Mouse (Mus musculus) midbrain, embryonic 12.5 days (tissue): ENCODE results near the gene Slc25a3. TPM values are rescaled to one million over a fixed set of nuclear protein-coding genes. Genes with fewer than 3 reads are reported as not detected.
A peak's percentile ranks its signal among the peaks of the same experiment; 100 is the strongest.

ENCODE experiments used
- ATAC-seq: fragments of 200-750 bp; cut with Nextera tagmentation; 2 replicates; pipeline ENCODE4 v1.8.0; 2017; ENCODE audit warnings: low read depth, moderate TSS enrichment, moderate library complexity; ENCODE audit not compliant: low FRiP score
- H3K27ac ChIP-seq: fragments of 300-500 bp; sonication (generic); replicated peaks from 2 replicates; pipeline ENCODE4 v1.5.1; 2016; ENCODE audit warnings: mild to moderate bottlenecking
- H3K27me3 ChIP-seq: fragments of 300-500 bp; sonication (generic); 2 replicates; pipeline ENCODE4 v1.6.1; 2016; ENCODE audit warnings: mild to moderate bottlenecking
- H3K36me3 ChIP-seq: fragments of 300-500 bp; sonication (generic); 2 replicates; pipeline ENCODE4 v1.6.1; 2016
- H3K4me1 ChIP-seq: fragments of 300-500 bp; sonication (generic); 2 replicates; pipeline ENCODE4 v1.6.1; 2016
- H3K4me2 ChIP-seq: fragments of 300-500 bp; sonication (generic); replicated peaks from 2 replicates; pipeline ENCODE4 v1.6.1; 2016; ENCODE audit warnings: mild to moderate bottlenecking, moderate library complexity
- H3K4me3 ChIP-seq: fragments of 300-500 bp; sonication (generic); 2 replicates; pipeline ENCODE4 v1.5.1; 2016; ENCODE audit warnings: mild to moderate bottlenecking
- H3K9ac ChIP-seq: fragments of 300-500 bp; sonication (generic); replicated peaks from 2 replicates; pipeline ENCODE4 v1.6.1; 2016; ENCODE audit warnings: mild to moderate bottlenecking, moderate library complexity
- H3K9me3 ChIP-seq: fragments of 300-500 bp; sonication (generic); 2 replicates; pipeline ENCODE4 v1.6.1; 2016; ENCODE audit warnings: mild to moderate bottlenecking
- WGBS: fragments of 180-500 bp; shearing (Covaris S2); methylation state at CpG from one replicate; pipeline ENCODE4 v1.1.7; 2016; 5-methylcytosine and 5-hydroxymethylcytosine counted together
- polyA plus RNA-seq: library from polyadenylated mRNA; unstranded; fragments of >200 nt; fragmentation: Nextera tagmentation; extraction: Ambion mirVana; gene quantifications from 2 replicates; pipeline ENCODE4 v1.2.1, GENCODE M21; 2016

Gene Slc25a3
- polyA plus RNA-seq, 1 experiment from 2014 or later: 374 TPM

- 82% methylated on average over 3 of the region's 3 CpGs for WGBS
- Histone ChIP-seq H3K9me3 (no peaks in the 10 kb centered on the region), H3K27ac (no peak overlapping the region), H3K27me3 (no peaks in the 10 kb centered on the region), H3K4me3 (no peak overlapping the region), H3K4me2 (no peak overlapping the region), H3K36me3 (peaks cover 11% of the 10 kb centered on the region; the same call in 1 of the 2 replicates), H3K9ac (no peak overlapping the region), H3K4me1 (no peaks in the 10 kb centered on the region)
- ATAC-seq: no peak
These were observed 17.9 kb downstream of the Slc25a3 start for GRCm38 (mm10) chr10:91105981-91106380.

GRCm38 (mm10) chr10:91102799-91103590, 20.9 kb downstream of the Slc25a3 start:
- no peak for ATAC-seq
- Histone ChIP-seq H3K36me3 (peaks cover 11% of the 10 kb centered on the region; the same call in 1 of the 2 replicates), H3K4me3 (no peak overlapping the region), H3K9ac (no peak overlapping the region), H3K4me2 (no peak overlapping the region), H3K27me3 (no peaks in the 10 kb centered on the region), H3K4me1 (no peaks in the 10 kb centered on the region), H3K9me3 (no peaks in the 10 kb centered on the region), H3K27ac (no peak overlapping the region)
- WGBS: 91% methylated on average over 14 of the region's 14 CpGs

DNA sequence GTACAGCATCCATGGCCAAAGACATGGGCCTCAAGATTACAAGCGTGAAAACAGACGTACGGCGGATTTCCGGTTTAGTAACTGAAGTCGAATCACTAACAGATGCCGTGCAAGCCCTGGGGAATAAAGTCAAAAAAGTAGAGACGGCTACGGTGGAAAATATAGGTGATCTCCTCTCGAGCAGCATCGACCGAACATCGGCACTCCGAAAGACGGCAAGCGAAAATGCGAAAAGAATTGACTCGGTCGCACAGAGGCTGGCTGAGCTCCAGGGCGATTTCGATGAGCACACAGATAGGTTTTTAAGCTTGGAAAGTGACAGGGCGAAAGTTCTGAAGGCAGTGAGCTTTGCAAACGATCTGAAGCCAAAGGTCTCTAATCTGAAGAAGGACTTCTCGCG, 21.9 kb downstream of the Slc25a3 start:
- Histone ChIP-seq H3K27ac (no peak overlapping the region), H3K36me3 (peaks cover 11% of the 10 kb centered on the region; the same call in 1 of the 2 replicates), H3K9me3 (no peaks in the 10 kb centered on the region), H3K4me3 (no peak overlapping the region), H3K9ac (no peak overlapping the region), H3K4me1 (no peaks in the 10 kb centered on the region), H3K4me2 (no peak overlapping the region), H3K27me3 (no peaks in the 10 kb centered on the region)
- ATAC-seq: no peak
- 96% methylated on average over 25 of the region's 25 CpGs for WGBS

DNA sequence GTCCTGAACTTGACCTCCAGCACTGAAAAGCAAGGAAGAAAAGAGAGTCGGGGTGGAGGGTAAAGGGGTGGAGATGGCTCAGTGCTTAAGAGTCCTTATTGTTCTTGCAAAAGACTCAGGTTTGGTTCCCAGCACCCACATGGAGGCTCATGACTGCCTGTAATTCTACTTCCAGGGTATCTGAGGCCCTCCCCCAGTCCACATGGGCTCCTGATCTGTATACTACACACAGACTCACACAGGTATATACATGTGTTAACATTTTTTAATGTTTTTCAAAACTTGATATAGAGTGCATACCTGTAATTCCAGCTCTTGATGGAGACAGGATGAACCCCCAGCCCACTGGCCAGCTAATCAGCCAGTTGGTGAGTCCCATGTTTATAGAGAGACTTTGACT, 23.8 kb downstream of the Slc25a3 start:
- peaks cover 11% of the 10 kb centered on the region; the same call in 1 of the 2 replicates for H3K36me3 ChIP-seq
- no peaks in the 10 kb centered on the region for H3K27me3 ChIP-seq
- no peak overlapping the region for H3K4me2 ChIP-seq
- 58% methylated on average over 1 of the region's 1 CpGs for WGBS
- no peaks in the 10 kb centered on the region for H3K9me3 ChIP-seq
- no peak overlapping the region for H3K27ac ChIP-seq
- no peaks in the 10 kb centered on the region for H3K4me1 ChIP-seq
- no peak overlapping the region for H3K9ac ChIP-seq
- no peak overlapping the region for H3K4me3 ChIP-seq
- no peak for ATAC-seq

GRCm38 (mm10) chr10:91098056-91098455, 25.8 kb downstream of the Slc25a3 start:
- H3K9me3 ChIP-seq: no peaks in the 10 kb centered on the region
- WGBS: 94% methylated on average over 8 of the region's 8 CpGs
- H3K27me3 ChIP-seq: no peaks in the 10 kb centered on the region
- no peak overlapping the region for H3K4me3 ChIP-seq
- no peaks in the 10 kb centered on the region for H3K4me1 ChIP-seq
- no peak overlapping the region for H3K4me2 ChIP-seq
- H3K36me3 ChIP-seq: peaks cover 20% of the 10 kb centered on the region
- H3K27ac ChIP-seq: no peak overlapping the region
- no peak for ATAC-seq
- no peak overlapping the region for H3K9ac ChIP-seq

DNA sequence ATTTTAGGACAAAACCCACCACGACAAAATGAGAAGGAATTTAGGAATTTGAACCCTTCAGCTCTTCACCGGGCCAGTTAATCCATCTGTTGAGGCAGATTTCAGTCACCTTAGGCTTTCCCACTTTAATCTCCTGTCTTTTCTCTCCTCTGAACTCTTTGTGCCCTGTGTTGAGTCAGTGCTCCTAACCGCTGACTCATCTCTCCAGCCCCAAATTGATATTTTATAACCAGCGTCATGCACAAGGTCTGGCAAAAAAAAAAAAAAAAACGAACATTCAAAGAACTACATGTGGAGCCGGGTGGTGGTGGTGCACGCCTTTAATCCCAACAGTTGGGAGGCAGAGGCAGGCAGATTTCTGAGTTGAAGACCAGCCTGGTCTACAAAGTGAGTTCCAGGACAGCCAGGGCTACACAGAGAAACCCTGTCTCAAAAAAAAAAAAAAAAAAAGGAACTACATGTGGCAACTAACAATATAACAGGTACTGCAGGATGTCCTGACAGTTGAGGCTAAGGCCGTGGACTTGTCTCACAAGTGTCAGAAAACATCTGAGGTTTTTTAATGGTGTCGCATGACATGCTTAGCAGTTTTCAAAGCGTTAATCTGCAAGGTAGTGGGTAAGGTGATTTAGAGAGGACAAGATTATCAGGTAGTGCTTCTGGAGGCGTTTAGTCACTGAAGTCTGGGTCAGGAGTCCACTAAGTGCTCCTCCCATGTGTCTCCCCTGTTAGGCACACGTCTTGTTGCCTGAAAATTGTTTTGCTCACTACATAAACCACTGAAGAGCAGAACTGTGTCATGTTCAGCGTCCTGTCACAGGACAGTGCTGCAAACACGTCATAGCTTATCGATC, 29.4 kb downstream of the Slc25a3 start:
- no peaks in the 10 kb centered on the region for H3K9me3 ChIP-seq
- H3K27me3 ChIP-seq: no peaks in the 10 kb centered on the region
- no peak overlapping the region for H3K4me3 ChIP-seq
- WGBS: 89% methylated on average over 15 of the region's 15 CpGs
- H3K4me2 ChIP-seq: no peak overlapping the region
- H3K4me1 ChIP-seq: no peaks in the 10 kb centered on the region
- no peak overlapping the region for H3K9ac ChIP-seq
- peaks cover 10% of the 10 kb centered on the region for H3K36me3 ChIP-seq
- no peak for ATAC-seq
- no peak overlapping the region for H3K27ac ChIP-seq

- peaks cover 10% of the 10 kb centered on the region for H3K36me3 ChIP-seq
- ATAC-seq: no peak
- no peak overlapping the region for H3K27ac ChIP-seq
- no peak overlapping the region for H3K4me3 ChIP-seq
- H3K4me1 ChIP-seq: no peaks in the 10 kb centered on the region
- no peaks in the 10 kb centered on the region for H3K27me3 ChIP-seq
- no peak overlapping the region for H3K4me2 ChIP-seq
- no peak overlapping the region for H3K9ac ChIP-seq
- no peaks in the 10 kb centered on the region for H3K9me3 ChIP-seq
- WGBS: 91% methylated on average over 4 of the region's 4 CpGs
These were observed 31.0 kb downstream of the Slc25a3 start for GRCm38 (mm10) chr10:91092812-91093211.

GRCm38 (mm10) chr10:91083393-91083927, 40.4 kb downstream of the Slc25a3 start:
- H3K4me3 ChIP-seq: peak overlapping the region; percentile 87
- peak overlapping the region; percentile 84 for H3K9ac ChIP-seq
- H3K36me3 ChIP-seq: peaks cover 7% of the 10 kb centered on the region; the same call in 1 of the 2 replicates
- peaks cover 3% of the 10 kb centered on the region; the same call in 1 of the 2 replicates for H3K4me1 ChIP-seq
- H3K27ac ChIP-seq: peak overlapping the region; percentile 73
- peak overlapping the region; percentile 70 for H3K4me2 ChIP-seq
- H3K27me3 ChIP-seq: no peaks in the 10 kb centered on the region
- no peaks in the 10 kb centered on the region for H3K9me3 ChIP-seq
- 53% methylated on average over 12 of the region's 12 CpGs for WGBS
- ATAC-seq: no peak

DNA sequence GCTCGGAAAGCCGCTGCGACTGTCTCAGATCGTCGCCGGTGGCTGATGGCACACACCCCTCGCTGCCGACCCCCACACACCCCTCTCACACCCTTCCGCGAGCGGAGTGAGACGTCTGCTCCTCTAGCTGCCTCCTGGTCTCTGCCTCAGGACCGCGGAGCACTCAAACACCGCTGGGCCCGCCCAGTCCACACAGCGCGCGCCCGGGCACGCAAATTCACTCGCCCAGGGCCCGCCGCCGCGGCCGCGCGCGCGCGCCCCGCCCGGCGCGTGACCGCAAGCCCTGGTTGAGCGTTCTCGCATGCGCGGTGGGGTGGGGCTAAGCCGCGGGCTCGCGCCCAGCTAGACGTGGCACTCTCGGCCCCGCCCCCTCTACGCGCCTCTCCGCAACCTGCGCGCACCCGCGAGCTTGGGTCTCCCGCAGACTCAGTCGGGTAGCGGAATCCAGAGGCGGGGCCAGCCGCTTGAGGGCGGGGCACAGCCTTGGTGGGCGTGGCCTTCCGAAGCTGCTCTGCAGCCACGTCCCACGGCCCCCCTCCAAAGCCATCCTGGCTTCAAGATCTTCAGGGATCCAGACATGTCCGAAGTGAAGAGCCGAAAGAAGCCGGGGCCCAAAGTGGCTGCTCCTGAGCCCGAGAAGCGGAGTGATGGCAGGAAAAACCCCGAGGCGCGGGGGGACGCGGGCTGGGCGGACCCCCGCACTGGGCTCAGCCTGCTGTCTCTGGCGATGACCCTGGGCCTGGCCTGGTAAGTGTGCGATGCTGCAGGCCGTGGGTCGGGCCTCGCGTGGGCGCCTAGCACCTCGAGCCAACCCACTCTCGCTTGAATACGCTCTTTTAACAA, 41.1 kb downstream of the Slc25a3 start, which contains the start of the genes Apaf1 and Ikbip:
TSS of gene Apaf1 (minus strand) at position 221 of the 843 bp plus-strand sequence.
TSS of gene Ikbip (plus strand) at position 391 of the 843 bp plus-strand sequence.
- peaks cover 8% of the 10 kb centered on the region; the same call in 1 of the 2 replicates for H3K36me3 ChIP-seq
- peak within 1 kb of the TSS; percentile 84 for H3K9ac ChIP-seq
- under 1% methylated on average over 68 of the region's 87 CpGs for WGBS
- ATAC-seq: peak; percentile 97
- peak within 1 kb of the TSS; percentile 70 for H3K4me2 ChIP-seq
- peaks cover 3% of the 10 kb centered on the region; the same call in 1 of the 2 replicates for H3K4me1 ChIP-seq
- H3K9me3 ChIP-seq: no peaks in the 10 kb centered on the region
- H3K4me3 ChIP-seq: peak within 1 kb of the TSS; percentile 87
- peak within 1 kb of the TSS; percentile 87 for H3K27ac ChIP-seq
- no peaks in the 10 kb centered on the region for H3K27me3 ChIP-seq

- peak overlapping the region; percentile 70 for H3K4me2 ChIP-seq
These were observed 41.8 kb downstream of the Slc25a3 start for GRCm38 (mm10) chr10:91081959-91082507.

GRCm38 (mm10) chr10:91080540-91080939, 43.3 kb downstream of the Slc25a3 start:
- Histone ChIP-seq H3K4me3 (no peak overlapping the region), H3K4me1 (peaks cover 3% of the 10 kb centered on the region; the same call in 1 of the 2 replicates), H3K4me2 (no peak overlapping the region), H3K27ac (no peak overlapping the region), H3K36me3 (peaks cover 29% of the 10 kb centered on the region), H3K27me3 (no peaks in the 10 kb centered on the region), H3K9ac (no peak overlapping the region), H3K9me3 (no peaks in the 10 kb centered on the region)
- WGBS: 94% methylated on average over 5 of the region's 5 CpGs
- no peak for ATAC-seq

More at GRCm38 (mm10) chr10:91081959-91082507, 41.8 kb downstream of the Slc25a3 start:
- WGBS: under 1% methylated on average over 27 of the region's 27 CpGs
- Histone ChIP-seq H3K36me3 (peaks cover 14% of the 10 kb centered on the region), H3K9me3 (no peaks in the 10 kb centered on the region), H3K27me3 (no peaks in the 10 kb centered on the region), H3K4me1 (peaks cover 3% of the 10 kb centered on the region; the same call in 1 of the 2 replicates), H3K4me3 (peak overlapping the region; percentile 87), H3K9ac (peak overlapping the region; percentile 84), H3K27ac (peak overlapping the region; percentile 87)
- ATAC-seq: peak; percentile 59
